Mouse (Mus musculus) midbrain, embryonic 10.5 days (tissue): ENCODE measurements around the gene Tmod2. TPM values are rescaled to one million over a fixed set of nuclear protein-coding genes. Genes with fewer than 3 reads are reported as not detected.

Experiments
- DNase-seq: peaks from one replicate; pipeline ENCODE4 v3.0.0-alpha.2; 2017; ENCODE audit warnings: low spot score
- H3K27ac ChIP-seq: fragments of 300-500 bp; sonication (generic); replicated peaks from 2 replicates; pipeline ENCODE4 v1.5.1; 2016; ENCODE audit warnings: mild to moderate bottlenecking
- H3K27me3 ChIP-seq: fragments of 300-500 bp; sonication (generic); 2 replicates; pipeline ENCODE4 v1.6.1; 2016; ENCODE audit warnings: low read depth, mild to moderate bottlenecking; ENCODE audit not compliant: poor library complexity, severe bottlenecking
- H3K36me3 ChIP-seq: fragments of 300-500 bp; sonication (generic); 2 replicates; pipeline ENCODE4 v1.6.1; 2016; ENCODE audit warnings: mild to moderate bottlenecking, moderate library complexity
- H3K4me1 ChIP-seq: fragments of 300-500 bp; sonication (generic); 2 replicates; pipeline ENCODE4 v1.6.1; 2016
- H3K4me3 ChIP-seq: fragments of 300-500 bp; sonication (generic); 2 replicates; pipeline ENCODE4 v1.5.1; 2016; ENCODE audit warnings: mild to moderate bottlenecking, moderate library complexity
- H3K9me3 ChIP-seq: fragments of 300-500 bp; sonication (generic); replicated peaks from 2 replicates; pipeline ENCODE4 v1.6.1; 2016; ENCODE audit warnings: mild to moderate bottlenecking
- WGBS: fragments of 180-500 bp; shearing (Covaris S2); methylation state at CpG from one replicate; pipeline ENCODE4 v1.1.7; 2016; 5-methylcytosine and 5-hydroxymethylcytosine counted together
- polyA plus RNA-seq: library from polyadenylated mRNA; unstranded; fragments of >200 nt; fragmentation: Nextera tagmentation; extraction: Ambion mirVana; gene quantifications from 2 replicates; pipeline ENCODE4 v1.2.1, GENCODE M21; 2016

Gene Tmod2
- polyA plus RNA-seq, 1 experiment from 2014 or later = 39.1 TPM

DNA sequence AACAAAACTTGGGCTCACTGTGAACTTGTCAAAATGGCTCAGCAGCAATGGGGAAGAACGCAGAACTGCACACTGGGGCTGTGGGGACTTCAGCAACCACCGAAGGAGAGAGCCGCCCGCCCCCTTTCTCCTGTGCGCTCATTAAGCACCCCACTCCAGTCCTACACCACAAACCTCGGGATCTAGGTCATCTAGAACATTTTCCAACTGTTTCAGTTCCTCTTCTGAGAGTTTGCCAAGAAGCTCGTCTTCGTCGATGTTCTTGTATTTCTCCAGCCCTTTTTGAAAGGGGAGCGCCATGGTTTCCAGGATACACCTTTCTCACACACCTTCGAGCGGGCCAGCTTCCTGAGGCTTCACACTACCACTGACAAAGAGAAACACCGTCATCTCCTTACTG lies 14.1 kb downstream of the Tmod2 start:
- H3K4me3 ChIP-seq = no peak overlapping the region
- DNase-seq = no peak
- peaks cover 6% of the 10 kb centered on the region for H3K4me1 ChIP-seq
- H3K9me3 ChIP-seq = no peaks in the 10 kb centered on the region
- no peaks in the 10 kb centered on the region for H3K27me3 ChIP-seq
- WGBS = 91% methylated on average over 13 of the region's 13 CpGs
- peaks cover 31% of the 10 kb centered on the region for H3K36me3 ChIP-seq
- H3K27ac ChIP-seq = no peak overlapping the region

DNA sequence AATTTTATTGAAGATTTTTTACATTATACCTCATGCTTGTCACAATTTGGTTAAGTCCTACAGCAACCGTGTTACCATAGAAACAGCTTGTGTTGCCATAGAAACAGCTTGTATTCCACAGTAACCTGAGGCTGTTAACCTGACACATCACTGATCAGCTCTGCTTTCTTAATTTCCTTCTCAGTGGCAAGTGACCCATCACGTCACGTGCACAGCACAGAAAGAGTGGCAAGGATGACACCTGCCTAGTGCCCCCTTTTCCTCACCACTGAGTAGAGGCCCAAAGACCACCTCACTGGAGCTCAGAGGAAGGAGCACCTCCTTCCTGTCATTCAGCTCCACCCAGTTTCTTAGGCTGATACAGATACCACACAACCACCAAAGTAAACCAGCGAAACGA lies 17.6 kb downstream of the Tmod2 start:
- no peak for DNase-seq
- no peaks in the 10 kb centered on the region for H3K4me1 ChIP-seq
- no peaks in the 10 kb centered on the region for H3K9me3 ChIP-seq
- no peaks in the 10 kb centered on the region for H3K27me3 ChIP-seq
- WGBS = 91% methylated on average over 5 of the region's 5 CpGs
- no peak overlapping the region for H3K27ac ChIP-seq
- H3K36me3 ChIP-seq = peaks cover 63% of the 10 kb centered on the region
- no peak overlapping the region for H3K4me3 ChIP-seq

DNA sequence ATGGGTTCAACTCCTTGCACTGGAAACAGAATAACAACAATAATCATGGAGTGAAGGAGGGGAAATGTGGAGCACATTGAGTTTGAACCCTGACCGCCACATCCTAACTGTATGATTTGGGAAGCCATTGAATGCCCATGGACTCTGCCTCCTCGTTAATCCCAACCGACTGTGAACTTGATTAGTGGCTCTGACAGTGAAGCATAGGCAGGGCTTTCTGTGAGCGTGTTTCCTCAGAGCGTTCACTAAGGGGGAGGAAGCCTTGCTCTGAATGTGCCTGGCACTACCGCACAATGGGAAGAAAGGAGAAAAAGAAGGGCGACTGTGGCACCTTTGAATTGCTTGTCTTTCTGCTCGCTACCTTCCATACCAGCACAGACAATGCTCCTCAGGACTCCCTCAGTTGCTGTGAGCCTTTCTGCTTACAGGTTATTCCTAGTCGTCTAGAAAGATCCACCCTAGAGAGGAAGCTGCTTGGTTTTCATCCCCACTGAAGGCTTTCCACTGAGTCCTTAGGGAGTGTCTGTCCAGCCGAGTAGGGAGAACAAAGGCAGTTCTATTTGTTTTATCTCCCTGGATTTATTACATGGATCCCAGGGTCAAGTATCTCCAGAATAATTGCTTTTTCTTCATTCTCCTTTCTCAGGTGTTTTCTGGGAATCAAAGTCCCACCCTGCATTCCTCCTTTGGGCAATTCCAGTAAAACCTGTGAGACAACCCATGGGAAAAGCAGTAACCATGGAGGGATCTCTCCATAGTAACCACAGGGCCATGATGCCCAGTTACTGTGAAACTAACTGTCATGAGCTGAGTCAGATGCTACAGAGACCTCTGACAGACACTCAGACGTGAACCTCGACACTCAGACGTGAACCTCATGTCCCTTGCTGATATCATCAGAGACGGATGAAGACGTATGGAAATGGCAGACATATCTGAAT lies 21.0 kb downstream of the Tmod2 start:
- Histone ChIP-seq H3K4me3 (no peak overlapping the region), H3K36me3 (peaks cover 82% of the 10 kb centered on the region), H3K9me3 (no peaks in the 10 kb centered on the region), H3K4me1 (no peaks in the 10 kb centered on the region), H3K27ac (no peak overlapping the region), H3K27me3 (no peaks in the 10 kb centered on the region)
- 88% methylated on average over 15 of the region's 15 CpGs for WGBS
- DNase-seq = no peak

DNA sequence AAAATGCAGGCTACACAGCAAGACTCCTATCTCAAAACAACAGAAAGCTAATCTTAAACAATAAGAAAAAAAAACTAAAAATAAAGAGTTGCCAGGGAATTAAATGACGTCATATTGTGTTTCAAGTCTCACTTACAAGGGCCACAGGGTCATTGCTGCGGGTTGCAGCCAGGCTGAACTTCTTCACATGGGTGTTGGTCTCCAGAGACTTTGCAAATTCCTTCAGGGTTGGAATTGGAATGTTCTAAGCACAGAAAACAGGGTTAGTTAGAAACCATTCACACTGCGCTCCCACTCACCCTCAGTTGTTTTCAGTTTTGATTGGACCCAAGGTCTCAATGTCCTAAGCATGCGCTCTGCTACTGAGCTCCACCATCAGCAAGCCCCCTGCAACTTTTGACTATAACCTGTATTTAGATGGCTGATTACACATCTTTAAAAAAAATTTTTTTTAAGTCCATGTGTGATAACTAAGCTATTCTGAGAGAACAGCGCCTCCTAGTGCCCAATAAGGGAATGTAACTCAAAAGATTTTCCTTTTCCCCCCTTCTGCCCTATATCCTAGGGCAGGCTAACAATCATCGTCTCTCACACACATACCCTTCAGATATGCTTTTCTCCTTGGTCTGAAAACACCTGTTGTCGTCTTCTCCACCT lies 29.3 kb downstream of the Tmod2 start:
- no peaks in the 10 kb centered on the region for H3K27me3 ChIP-seq
- DNase-seq = no peak
- H3K36me3 ChIP-seq = peaks cover 52% of the 10 kb centered on the region
- H3K4me3 ChIP-seq = no peak overlapping the region
- H3K9me3 ChIP-seq = no peaks in the 10 kb centered on the region
- no peaks in the 10 kb centered on the region for H3K4me1 ChIP-seq
- WGBS = 53% methylated on average over 7 of the region's 7 CpGs
- no peak overlapping the region for H3K27ac ChIP-seq

GRCm38 (mm10) chr9:75579321-75579720 lies 31.8 kb downstream of the Tmod2 start:
- no peaks in the 10 kb centered on the region for H3K4me1 ChIP-seq
- no peaks in the 10 kb centered on the region for H3K27me3 ChIP-seq
- no peaks in the 10 kb centered on the region for H3K9me3 ChIP-seq
- peaks cover 55% of the 10 kb centered on the region for H3K36me3 ChIP-seq
- no peak for DNase-seq
- H3K27ac ChIP-seq = no peak overlapping the region
- WGBS = 93% methylated on average over 6 of the region's 6 CpGs
- H3K4me3 ChIP-seq = no peak overlapping the region

DNA sequence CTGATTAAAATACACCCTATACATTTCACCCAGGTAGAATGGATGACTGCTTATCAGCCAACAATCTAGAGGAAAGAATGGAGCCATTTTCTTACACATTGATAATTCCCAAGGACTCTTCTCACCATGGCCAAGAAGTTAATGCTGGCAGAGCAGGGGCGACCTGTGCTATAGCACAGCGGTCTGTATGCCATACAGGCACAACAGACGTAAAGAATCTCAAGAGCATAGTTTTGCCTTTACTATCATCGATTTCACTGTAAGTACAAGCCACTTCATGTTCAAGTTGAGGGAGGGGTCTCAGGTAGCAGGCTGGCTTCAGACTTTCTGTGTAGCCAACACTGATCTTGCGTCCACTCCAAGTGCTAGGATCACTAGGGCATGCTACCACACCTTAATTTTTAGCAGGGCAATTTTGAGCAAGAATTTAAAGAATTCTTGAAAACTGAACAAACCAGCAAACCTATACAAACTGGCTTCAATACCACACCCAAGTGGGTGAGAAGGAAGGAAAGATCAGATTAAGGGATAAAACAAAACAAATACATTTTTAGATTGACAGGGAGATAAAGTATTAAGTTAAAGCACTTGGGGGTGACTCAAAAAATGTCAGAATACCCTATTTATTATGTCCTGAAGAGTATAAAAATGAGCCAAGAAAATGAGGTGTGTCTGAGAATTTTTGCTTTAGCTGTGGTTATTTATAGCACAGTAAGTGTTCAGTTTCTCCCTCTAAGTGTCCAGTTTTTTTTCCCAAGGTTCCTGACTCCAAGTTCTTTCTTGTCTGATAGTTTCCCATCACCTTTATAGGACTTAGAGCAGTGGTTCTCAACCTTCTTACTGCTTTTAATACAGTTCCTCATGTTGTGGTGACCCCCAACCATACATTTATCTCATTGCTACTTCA lies 39.8 kb downstream of the Tmod2 start:
- Histone ChIP-seq H3K27ac (no peak overlapping the region), H3K9me3 (no peaks in the 10 kb centered on the region), H3K4me1 (no peaks in the 10 kb centered on the region), H3K4me3 (no peak overlapping the region), H3K36me3 (peaks cover 35% of the 10 kb centered on the region), H3K27me3 (no peaks in the 10 kb centered on the region)
- 91% methylated on average over 5 of the region's 5 CpGs for WGBS
- no peak for DNase-seq

GRCm38 (mm10) chr9:75568399-75568798 lies 42.7 kb downstream of the Tmod2 start:
- Histone ChIP-seq H3K27ac (no peak overlapping the region), H3K9me3 (no peaks in the 10 kb centered on the region), H3K36me3 (peaks cover 8% of the 10 kb centered on the region), H3K4me3 (no peak overlapping the region), H3K27me3 (no peaks in the 10 kb centered on the region), H3K4me1 (no peaks in the 10 kb centered on the region)
- 93% methylated on average over 6 of the region's 6 CpGs for WGBS
- DNase-seq = no peak

DNA sequence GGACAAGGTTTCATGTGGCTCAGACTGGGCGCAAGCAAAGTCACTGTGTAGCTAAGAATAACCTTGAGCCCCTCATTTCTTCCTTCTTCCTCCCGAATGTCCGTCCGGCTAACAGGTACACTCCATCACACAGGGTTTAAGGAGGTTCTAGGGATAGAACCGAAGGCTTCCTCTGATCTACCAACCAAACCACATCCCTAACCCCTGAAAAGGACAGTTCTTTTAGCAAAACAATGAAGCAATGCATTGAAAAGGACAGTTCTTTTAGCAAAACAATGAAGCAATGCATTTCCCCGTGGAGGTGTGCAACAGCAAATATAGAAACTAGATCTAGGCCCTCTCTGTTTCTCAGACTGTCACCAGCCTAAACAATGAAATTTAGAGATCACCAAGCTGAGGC lies 46.2 kb downstream of the Tmod2 start:
- no peaks in the 10 kb centered on the region for H3K9me3 ChIP-seq
- no peak overlapping the region for H3K4me3 ChIP-seq
- H3K27me3 ChIP-seq = no peaks in the 10 kb centered on the region
- WGBS = 85% methylated on average over 6 of the region's 6 CpGs
- DNase-seq = no peak
- peaks cover under 1% of the 10 kb centered on the region; the same call in 1 of the 2 replicates for H3K4me1 ChIP-seq
- no peak overlapping the region for H3K27ac ChIP-seq
- no peaks in the 10 kb centered on the region for H3K36me3 ChIP-seq

GRCm38 (mm10) chr9:75563622-75564021 lies 47.5 kb downstream of the Tmod2 start:
- no peak for DNase-seq
- Histone ChIP-seq H3K4me1 (peaks cover 10% of the 10 kb centered on the region), H3K4me3 (no peak overlapping the region), H3K9me3 (no peaks in the 10 kb centered on the region), H3K27me3 (no peaks in the 10 kb centered on the region), H3K27ac (no peak overlapping the region), H3K36me3 (no peaks in the 10 kb centered on the region)
- WGBS = 87% methylated on average over 6 of the region's 6 CpGs

GRCm38 (mm10) chr9:75563176-75563575 lies 47.9 kb downstream of the Tmod2 start:
- no peaks in the 10 kb centered on the region for H3K9me3 ChIP-seq
- no peaks in the 10 kb centered on the region for H3K27me3 ChIP-seq
- WGBS = 66% methylated on average over 2 of the region's 2 CpGs
- no peak overlapping the region for H3K4me3 ChIP-seq
- peaks cover 15% of the 10 kb centered on the region for H3K4me1 ChIP-seq
- DNase-seq = no peak
- no peaks in the 10 kb centered on the region for H3K36me3 ChIP-seq
- no peak overlapping the region for H3K27ac ChIP-seq

DNA sequence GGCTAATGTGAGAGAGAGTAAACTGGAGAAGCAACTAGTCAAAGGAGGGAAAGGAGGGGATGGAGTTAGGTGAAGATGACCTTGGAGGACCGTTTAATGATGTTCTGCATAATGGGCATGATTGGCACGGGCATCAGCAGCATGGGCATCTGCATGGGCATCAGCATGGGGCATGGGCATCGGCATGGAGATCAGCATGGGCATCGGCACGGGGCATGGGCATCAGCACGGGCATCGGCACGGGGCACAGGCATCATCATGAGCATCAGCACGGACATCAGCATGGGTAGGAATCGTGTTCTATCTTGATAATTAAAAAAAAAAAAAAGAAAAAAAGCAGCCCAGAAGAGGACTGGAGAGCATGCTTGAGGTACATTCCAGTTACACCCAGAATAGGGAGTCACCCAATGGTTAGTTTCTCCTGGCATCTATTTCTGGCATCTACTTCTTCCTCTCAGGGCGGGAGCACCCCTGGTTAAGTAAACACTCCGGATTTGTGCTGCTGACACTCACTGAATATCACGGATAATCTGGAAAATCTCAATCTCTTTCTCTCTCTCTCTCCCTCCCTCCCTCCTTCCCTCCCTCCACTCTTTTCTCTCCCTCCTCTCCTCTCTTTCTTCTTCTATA lies 50.0 kb downstream of the Tmod2 start:
- DNase-seq = no peak
- Histone ChIP-seq H3K27ac (no peak overlapping the region), H3K4me1 (peaks cover 21% of the 10 kb centered on the region), H3K9me3 (no peaks in the 10 kb centered on the region), H3K36me3 (no peaks in the 10 kb centered on the region), H3K27me3 (no peaks in the 10 kb centered on the region), H3K4me3 (no peak overlapping the region)
- WGBS = 89% methylated on average over 13 of the region's 13 CpGs

GRCm38 (mm10) chr9:75560353-75560752 lies 50.8 kb downstream of the Tmod2 start:
- Histone ChIP-seq H3K4me3 (no peak overlapping the region), H3K27ac (no peak overlapping the region), H3K27me3 (no peaks in the 10 kb centered on the region), H3K9me3 (no peaks in the 10 kb centered on the region), H3K4me1 (peaks cover 21% of the 10 kb centered on the region), H3K36me3 (no peaks in the 10 kb centered on the region)
- DNase-seq = no peak
